Mouse (Mus musculus): ENCODE measurements around the gene Ndufb10. TPM values are rescaled to one million over a fixed set of nuclear protein-coding genes. Genes with fewer than 3 reads are reported as not detected.

Ndufb10 gene
- 160 and 162 TPM in 2 replicates for polyA plus RNA-seq (2015; fragmentation: Nextera tagmentation; extraction: Ambion mirVana)

DNA sequence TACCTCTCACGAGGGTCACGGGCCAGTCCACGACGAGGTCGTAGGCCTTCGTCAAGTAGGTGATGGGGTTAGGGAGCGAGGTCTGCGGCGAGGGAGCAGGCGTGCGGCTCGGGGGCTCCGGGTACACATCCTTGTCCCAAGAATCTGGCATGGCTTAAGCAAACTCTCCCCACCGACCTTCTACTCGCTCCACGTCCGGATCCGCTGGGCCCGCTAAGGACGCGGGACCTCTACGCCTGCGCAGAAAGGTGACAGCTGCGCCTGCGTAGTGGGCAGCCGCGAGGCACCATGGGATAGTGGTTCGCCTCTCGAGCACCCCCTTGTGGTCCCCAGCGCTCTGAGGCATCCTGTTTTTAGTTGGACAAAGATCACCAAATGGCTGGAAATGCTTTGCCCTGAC, at the start of gene Ndufb10:
Ndufb10 (minus strand) TSS at position 295 of the 400 bp plus-strand sequence.
- Histone ChIP-seq H3K4me1 (replicated peaks) (peaks cover 41% of the 10 kb centered on the region), H3K9ac (peak within 1 kb of the TSS; percentile 90), H3K9me3 (replicated peaks) (no peaks in the 10 kb centered on the region), H3K4me3 (replicated peaks) (peak within 1 kb of the TSS; percentile 92), H3K27me3 (peaks cover 10% of the 10 kb centered on the region; the same call in 1 of the 2 replicates), H3K27ac (replicated peaks) (peak within 1 kb of the TSS; percentile 88), H3K4me2 (peak within 1 kb of the TSS; percentile 89), H3K36me3 (replicated peaks) (peaks cover 17% of the 10 kb centered on the region)
- under 1% methylated on average over 30 of the region's 30 CpGs for WGBS (ENCODE audit: insufficient replicate concordance)
- ATAC-seq (ENCODE audit: insufficient read depth), result peak; percentile 66

DNA sequence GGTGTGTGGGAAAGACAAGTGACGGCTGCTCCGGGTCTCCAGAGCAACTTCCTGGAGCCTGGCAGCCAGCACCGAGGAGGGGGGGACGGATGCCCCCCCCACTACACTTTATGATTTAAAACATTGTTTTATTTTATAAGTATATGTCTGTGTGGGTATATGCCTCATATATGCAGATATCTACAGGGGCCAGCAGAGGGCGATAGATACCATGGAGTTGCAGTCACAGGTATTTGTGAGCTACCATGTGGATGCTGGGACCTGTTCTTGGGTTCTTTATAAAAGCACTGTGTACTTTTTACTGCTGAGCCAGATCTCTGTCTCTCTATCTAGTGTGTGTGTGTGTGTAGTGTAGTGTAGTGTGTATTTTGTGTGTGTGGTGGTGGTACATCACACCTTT, 49.0 kb upstream of the Ndufb10 start:
- no peak overlapping the region for H3K4me3 ChIP-seq (replicated peaks)
- peaks cover 20% of the 10 kb centered on the region; the same call in 1 of the 2 replicates for H3K27me3 ChIP-seq
- H3K4me1 ChIP-seq (replicated peaks), result 0 out of 2 replicates have a peak, but pooled peaks cover 6% of the 10 kb centered on the region
- WGBS (ENCODE audit: insufficient replicate concordance), result 65% methylated on average over 5 of the region's 5 CpGs
- ATAC-seq (ENCODE audit: insufficient read depth), result no peak
- H3K4me2 ChIP-seq, result no peak overlapping the region
- H3K9ac ChIP-seq, result no peak overlapping the region
- H3K36me3 ChIP-seq (replicated peaks), result no peaks in the 10 kb centered on the region
- H3K27ac ChIP-seq (replicated peaks), result no peak overlapping the region
- H3K9me3 ChIP-seq (replicated peaks), result no peaks in the 10 kb centered on the region

GRCm38 (mm10) chr17:24769146-24769545, 44.9 kb upstream of the Ndufb10 start:
- Histone ChIP-seq H3K9ac (no peak overlapping the region), H3K9me3 (replicated peaks) (no peaks in the 10 kb centered on the region), H3K4me3 (replicated peaks) (no peak overlapping the region), H3K36me3 (replicated peaks) (no peaks in the 10 kb centered on the region), H3K27ac (replicated peaks) (no peak overlapping the region), H3K27me3 (peaks cover 53% of the 10 kb centered on the region), H3K4me2 (0 out of 2 replicates have a peak overlapping the region, but pooled peaks have one; percentile 6), H3K4me1 (replicated peaks) (0 out of 2 replicates have a peak, but pooled peaks cover 6% of the 10 kb centered on the region)
- 37% methylated on average over 3 of the region's 3 CpGs for WGBS (ENCODE audit: insufficient replicate concordance)
- ATAC-seq (ENCODE audit: insufficient read depth), result no peak

- no peaks in the 10 kb centered on the region for H3K36me3 ChIP-seq (replicated peaks)
- no peak overlapping the region for H3K27ac ChIP-seq (replicated peaks)
- H3K4me1 ChIP-seq (replicated peaks), result 0 out of 2 replicates have a peak, but pooled peaks cover 6% of the 10 kb centered on the region
- WGBS (ENCODE audit: insufficient replicate concordance), result 33% methylated on average over 12 of the region's 12 CpGs
- H3K27me3 ChIP-seq, result peaks cover 72% of the 10 kb centered on the region
- no peak overlapping the region for H3K4me2 ChIP-seq
- no peak overlapping the region for H3K9ac ChIP-seq
- no peaks in the 10 kb centered on the region for H3K9me3 ChIP-seq (replicated peaks)
- no peak overlapping the region for H3K4me3 ChIP-seq (replicated peaks)
- ATAC-seq (ENCODE audit: insufficient read depth), result no peak
These were observed 42.1 kb upstream of the Ndufb10 start for GRCm38 (mm10) chr17:24766266-24766875.

DNA sequence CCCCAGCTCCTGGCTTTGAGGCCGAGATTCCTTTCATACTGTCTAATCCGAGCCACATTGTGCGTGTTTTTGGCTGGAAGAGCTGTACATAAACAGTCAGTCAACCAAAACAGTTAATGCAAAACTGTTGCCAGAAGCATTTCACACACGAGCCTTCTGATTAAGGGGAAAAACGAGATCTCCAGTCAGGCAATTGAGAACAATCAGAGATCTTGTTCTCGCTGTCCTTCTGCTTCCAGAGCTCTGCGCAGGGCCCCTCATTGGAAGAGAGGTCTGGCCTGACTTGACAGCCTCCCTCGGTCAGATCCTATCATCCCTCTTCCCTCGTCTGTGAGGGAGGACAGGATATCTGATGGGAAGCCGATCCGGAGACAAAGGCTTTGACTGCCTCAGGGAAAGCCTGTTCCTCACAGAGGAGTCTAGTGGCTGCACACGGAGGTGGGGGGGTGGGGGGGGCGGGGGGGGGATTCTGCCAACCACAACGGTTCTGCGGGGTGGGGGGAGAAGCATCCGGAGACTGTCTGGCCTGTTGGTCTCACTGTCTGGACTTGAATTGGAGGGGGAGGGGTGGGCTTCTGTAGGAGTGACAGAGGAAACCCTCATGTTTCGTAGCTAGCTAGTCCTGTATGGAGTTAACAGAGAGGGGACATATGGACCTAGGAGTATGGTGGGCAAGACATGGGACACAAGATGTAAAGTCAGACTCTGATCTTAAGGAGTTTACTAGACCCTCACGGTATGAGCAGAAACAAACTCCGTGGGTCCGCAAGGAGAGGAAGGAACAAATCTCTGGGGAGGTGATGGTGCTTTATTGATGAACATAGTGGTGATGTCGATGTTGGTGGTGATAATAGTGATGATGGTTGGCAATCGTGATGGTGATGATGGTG, 41.0 kb upstream of the Ndufb10 start:
- 0 out of 2 replicates have a peak, but pooled peaks cover 6% of the 10 kb centered on the region for H3K4me1 ChIP-seq (replicated peaks)
- whole genome bisulfite sequencing (ENCODE audit: insufficient replicate concordance), result 32% methylated on average over 22 of the region's 22 CpGs
- no peak overlapping the region for H3K4me2 ChIP-seq
- H3K4me3 ChIP-seq (replicated peaks), result no peak overlapping the region
- no peak overlapping the region for H3K9ac ChIP-seq
- H3K27ac ChIP-seq (replicated peaks), result no peak overlapping the region
- H3K27me3 ChIP-seq, result peaks cover 83% of the 10 kb centered on the region
- H3K36me3 ChIP-seq (replicated peaks), result no peaks in the 10 kb centered on the region
- ATAC-seq (ENCODE audit: insufficient read depth), result no peak
- no peaks in the 10 kb centered on the region for H3K9me3 ChIP-seq (replicated peaks)

DNA sequence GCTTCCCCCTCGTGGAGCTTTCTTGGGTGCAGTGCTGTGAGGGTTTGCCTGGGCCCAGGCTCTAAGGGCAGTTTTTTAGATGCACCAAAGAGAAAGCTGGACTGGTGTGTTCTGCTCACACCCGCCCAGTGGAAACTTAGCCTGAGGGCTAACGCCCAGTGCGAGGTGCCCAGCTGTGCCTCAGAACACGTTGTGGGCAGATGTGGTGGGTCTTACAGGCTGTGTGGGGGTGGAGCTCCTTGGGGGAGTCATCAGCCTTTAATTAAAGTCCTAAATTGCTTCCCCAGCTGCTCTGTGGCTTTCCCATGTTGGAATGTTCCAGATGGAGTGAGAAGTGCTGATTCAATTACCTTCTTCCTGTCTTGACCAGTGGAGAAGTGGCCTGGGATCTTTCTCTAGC, 36.8 kb upstream of the Ndufb10 start:
- Histone ChIP-seq H3K9me3 (replicated peaks) (no peaks in the 10 kb centered on the region), H3K9ac (no peak overlapping the region), H3K36me3 (replicated peaks) (no peaks in the 10 kb centered on the region), H3K4me2 (no peak overlapping the region), H3K27ac (replicated peaks) (no peak overlapping the region), H3K4me1 (replicated peaks) (no peaks in the 10 kb centered on the region), H3K4me3 (replicated peaks) (no peak overlapping the region), H3K27me3 (peaks cover 83% of the 10 kb centered on the region)
- 37% methylated on average over 5 of the region's 5 CpGs for WGBS (ENCODE audit: insufficient replicate concordance)
- ATAC-seq (ENCODE audit: insufficient read depth), result no peak

DNA sequence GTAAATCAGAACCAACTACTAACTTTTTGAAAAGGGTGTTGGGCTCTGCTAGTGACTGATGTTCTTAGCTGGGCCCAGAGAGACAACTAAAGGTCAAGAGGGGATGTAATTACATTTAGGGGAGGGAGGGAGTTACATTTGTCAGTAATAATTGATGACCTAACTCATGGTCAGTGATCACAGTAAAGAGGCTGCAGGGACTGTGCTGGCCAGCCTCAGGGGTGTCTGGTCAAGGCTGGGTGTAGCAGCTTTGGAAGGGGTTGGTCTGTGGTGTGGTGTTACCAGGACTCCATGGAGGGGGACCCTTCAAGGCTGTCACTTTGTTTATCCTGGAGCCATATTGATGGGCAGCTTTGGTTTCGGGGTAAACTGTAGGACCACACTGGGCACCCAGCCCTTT, 33.1 kb upstream of the Ndufb10 start:
- Histone ChIP-seq H3K9ac (no peak overlapping the region), H3K4me2 (no peak overlapping the region), H3K27me3 (peaks cover 94% of the 10 kb centered on the region), H3K4me3 (replicated peaks) (no peak overlapping the region), H3K27ac (replicated peaks) (no peak overlapping the region), H3K9me3 (replicated peaks) (no peaks in the 10 kb centered on the region), H3K4me1 (replicated peaks) (peaks cover 11% of the 10 kb centered on the region), H3K36me3 (replicated peaks) (no peaks in the 10 kb centered on the region)
- ATAC-seq (ENCODE audit: insufficient read depth), result no peak
- WGBS (ENCODE audit: insufficient replicate concordance), result 66% methylated on average over 1 of the region's 1 CpGs

DNA sequence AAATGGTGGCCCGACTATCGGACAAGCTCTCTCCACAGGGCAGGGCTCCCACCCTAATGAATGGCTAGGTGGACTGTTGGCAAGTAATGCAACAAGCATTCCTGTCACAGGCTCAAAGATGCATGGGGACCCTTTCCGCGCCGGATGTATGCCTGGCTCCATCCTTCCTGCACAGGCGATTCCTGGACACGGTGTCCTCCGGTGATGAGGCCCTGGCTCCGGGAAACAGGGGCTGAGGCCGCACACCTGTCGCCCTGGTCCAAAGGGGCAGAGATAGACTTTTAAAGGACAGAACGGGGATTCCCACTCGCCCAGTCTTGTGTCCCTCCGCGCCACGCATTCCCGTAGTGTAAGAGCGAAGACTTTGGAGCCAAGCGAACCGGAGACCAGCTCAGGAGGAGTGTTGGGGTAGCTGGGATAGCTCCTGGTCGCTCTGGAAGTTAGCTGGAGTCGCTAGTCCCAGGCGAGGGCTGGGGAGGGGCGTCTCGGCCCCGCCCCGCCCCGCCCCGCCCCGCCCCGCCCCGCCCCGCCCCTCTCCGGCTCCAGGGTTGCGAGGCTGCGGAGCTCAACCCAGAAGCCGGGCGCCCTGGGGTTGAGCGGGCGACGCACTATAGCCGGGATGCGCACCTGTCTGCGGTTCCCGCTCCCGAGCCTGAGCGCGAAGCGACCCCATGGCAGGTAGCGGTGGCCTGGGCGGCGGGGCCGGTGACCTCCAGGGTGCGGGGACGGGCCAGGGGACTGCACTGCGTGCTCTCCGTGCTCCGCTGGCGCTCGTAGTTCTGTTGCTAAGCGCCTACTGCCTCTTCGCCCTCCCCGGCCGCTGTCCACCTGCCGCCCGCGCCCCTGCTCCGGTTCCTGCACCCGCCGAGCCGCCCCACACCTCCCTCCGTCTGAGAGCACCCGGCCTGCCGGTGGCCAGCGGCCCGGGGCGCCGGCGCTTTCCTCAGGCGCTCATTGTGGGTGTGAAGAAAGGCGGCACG, 28.4 kb upstream of the Ndufb10 start, which contains the start of gene Hs3st6:
Hs3st6 (plus strand) TSS at position 574 of the 980 bp plus-strand sequence.
- Histone ChIP-seq H3K27me3 (peaks cover 94% of the 10 kb centered on the region), H3K9me3 (replicated peaks) (no peaks in the 10 kb centered on the region), H3K36me3 (replicated peaks) (no peaks in the 10 kb centered on the region), H3K9ac (peak within 1 kb of the TSS; percentile 18; the same call in 1 of the 2 replicates), H3K4me2 (peak within 1 kb of the TSS; percentile 78), H3K4me1 (replicated peaks) (peaks cover 15% of the 10 kb centered on the region), H3K4me3 (replicated peaks) (peak within 1 kb of the TSS; percentile 53), H3K27ac (replicated peaks) (no peak within 1 kb of the TSS)
- WGBS (ENCODE audit: insufficient replicate concordance), result 1% methylated on average over 77 of the region's 82 CpGs
- peak; percentile 72 for ATAC-seq (ENCODE audit: insufficient read depth)

GRCm38 (mm10) chr17:24751528-24751927, 27.2 kb upstream of the Ndufb10 start:
- Histone ChIP-seq H3K27ac (replicated peaks) (no peak overlapping the region), H3K9ac (no peak overlapping the region), H3K27me3 (peaks cover 94% of the 10 kb centered on the region), H3K9me3 (replicated peaks) (no peaks in the 10 kb centered on the region), H3K4me1 (replicated peaks) (peaks cover 15% of the 10 kb centered on the region), H3K36me3 (replicated peaks) (no peaks in the 10 kb centered on the region), H3K4me2 (no peak overlapping the region), H3K4me3 (replicated peaks) (no peak overlapping the region)
- WGBS (ENCODE audit: insufficient replicate concordance), result 12% methylated on average over 4 of the region's 4 CpGs
- ATAC-seq (ENCODE audit: insufficient read depth), result no peak

- peaks cover 58% of the 10 kb centered on the region for H3K27me3 ChIP-seq
These were observed 22.7 kb upstream of the Ndufb10 start for GRCm38 (mm10) chr17:24746986-24747385.

More at GRCm38 (mm10) chr17:24746986-24747385, 22.7 kb upstream of the Ndufb10 start:
- H3K4me2 ChIP-seq, result no peak overlapping the region
- ATAC-seq (ENCODE audit: insufficient read depth), result no peak
- no peaks in the 10 kb centered on the region; the same call in 1 of the 2 replicates for H3K36me3 ChIP-seq (replicated peaks)
- no peak overlapping the region for H3K4me3 ChIP-seq (replicated peaks)
- H3K4me1 ChIP-seq (replicated peaks), result peaks cover 10% of the 10 kb centered on the region
- no peak overlapping the region for H3K9ac ChIP-seq
- 42% methylated on average over 4 of the region's 4 CpGs for WGBS (ENCODE audit: insufficient replicate concordance)
- no peaks in the 10 kb centered on the region for H3K9me3 ChIP-seq (replicated peaks)
- H3K27ac ChIP-seq (replicated peaks), result no peak overlapping the region
